Mouse (Mus musculus): ENCODE measurements at regions not wholly inside any gene's neighbourhood (a gene's known extent, or its start where the extent isn't known, plus 50 kb on each side); places are given as distances from the start of the nearest gene placed in this dataset.

GRCm38 (mm10) chr17:62230939-62231338 lies 650.2 kb downstream of the Efna5 start:
- H3K4me3 ChIP-seq (ENCODE audit: low read depth, low read length): no peak overlapping the region
- ATAC-seq (replicated peaks; ENCODE audit: low FRiP score) (no peak), DNase-seq (ENCODE audit: low spot score) (no peak)
- H3K4me1 ChIP-seq (replicated peaks; ENCODE audit: control insufficient read depth, insufficient read depth, low read length): no peaks in the 10 kb centered on the region
- no peak overlapping the region for H3K9ac ChIP-seq (ENCODE audit: low read length)
- no peaks in the 10 kb centered on the region for H3K27me3 ChIP-seq (ENCODE audit: control insufficient read depth, insufficient read depth, low read length)
- no peaks in the 10 kb centered on the region for H3K36me3 ChIP-seq (ENCODE audit: control insufficient read depth, insufficient read depth, low read length)
- H3K4me2 ChIP-seq (ENCODE audit: low read depth, low read length, severe bottlenecking): no peak overlapping the region
- H3K9me3 ChIP-seq (ENCODE audit: control insufficient read depth, low read length): no peaks in the 10 kb centered on the region
- H3K27ac ChIP-seq (ENCODE audit: low read depth, low read length): no peak overlapping the region

GRCm38 (mm10) chr17:62210441-62211025 lies 670.6 kb downstream of the Efna5 start:
- Histone ChIP-seq H3K27ac (ENCODE audit: low read depth, low read length) (no peak overlapping the region), H3K4me2 (ENCODE audit: low read depth, low read length, severe bottlenecking) (no peak overlapping the region), H3K27me3 (ENCODE audit: control insufficient read depth, insufficient read depth, low read length) (no peaks in the 10 kb centered on the region), H3K9me3 (ENCODE audit: control insufficient read depth, low read length) (no peaks in the 10 kb centered on the region), H3K9ac (ENCODE audit: low read length) (no peak overlapping the region), H3K36me3 (ENCODE audit: control insufficient read depth, insufficient read depth, low read length) (no peaks in the 10 kb centered on the region), H3K4me3 (ENCODE audit: low read depth, low read length) (no peak overlapping the region), H3K4me1 (replicated peaks; ENCODE audit: control insufficient read depth, insufficient read depth, low read length) (no peaks in the 10 kb centered on the region)
- WGBS: 83% methylated on average over 9 of the region's 9 CpGs
- ATAC-seq (replicated peaks; ENCODE audit: low FRiP score) (no peak), DNase-seq (ENCODE audit: low spot score) (no peak)

GRCm38 (mm10) chr17:62202658-62203057 lies 678.5 kb downstream of the Efna5 start:
- H3K4me1 ChIP-seq (replicated peaks; ENCODE audit: control insufficient read depth, insufficient read depth, low read length): no peaks in the 10 kb centered on the region
- no peaks in the 10 kb centered on the region for H3K27me3 ChIP-seq (ENCODE audit: control insufficient read depth, insufficient read depth, low read length)
- no peak overlapping the region for H3K27ac ChIP-seq (ENCODE audit: low read depth, low read length)
- H3K9ac ChIP-seq (ENCODE audit: low read length): no peak overlapping the region
- no peak overlapping the region for H3K4me3 ChIP-seq (ENCODE audit: low read depth, low read length)
- no peak overlapping the region for H3K4me2 ChIP-seq (ENCODE audit: low read depth, low read length, severe bottlenecking)
- H3K36me3 ChIP-seq (ENCODE audit: control insufficient read depth, insufficient read depth, low read length): no peaks in the 10 kb centered on the region
- 89% methylated on average over 2 of the region's 2 CpGs for WGBS
- H3K9me3 ChIP-seq (ENCODE audit: control insufficient read depth, low read length): no peaks in the 10 kb centered on the region
- no peak for DNase-seq (ENCODE audit: low spot score)
- ATAC-seq (replicated peaks; ENCODE audit: low FRiP score): no peak

- Histone ChIP-seq H3K27ac (ENCODE audit: low read depth, low read length) (no peak overlapping the region), H3K4me3 (ENCODE audit: low read depth, low read length) (no peak overlapping the region), H3K27me3 (ENCODE audit: control insufficient read depth, insufficient read depth, low read length) (no peaks in the 10 kb centered on the region), H3K9me3 (ENCODE audit: control insufficient read depth, low read length) (no peaks in the 10 kb centered on the region), H3K36me3 (ENCODE audit: control insufficient read depth, insufficient read depth, low read length) (no peaks in the 10 kb centered on the region), H3K4me2 (ENCODE audit: low read depth, low read length, severe bottlenecking) (no peak overlapping the region), H3K9ac (ENCODE audit: low read length) (no peak overlapping the region), H3K4me1 (replicated peaks; ENCODE audit: control insufficient read depth, insufficient read depth, low read length) (no peaks in the 10 kb centered on the region)
- ATAC-seq (replicated peaks; ENCODE audit: low FRiP score): no peak
- DNase-seq (ENCODE audit: low spot score): no peak
- WGBS: 85% methylated on average over 4 of the region's 4 CpGs
Measured at GRCm38 (mm10) chr17:62200491-62200890, 680.6 kb downstream of the Efna5 start.

- Histone ChIP-seq H3K9me3 (ENCODE audit: control insufficient read depth, low read length) (no peaks in the 10 kb centered on the region), H3K27ac (ENCODE audit: low read depth, low read length) (no peak overlapping the region), H3K4me3 (ENCODE audit: low read depth, low read length) (no peak overlapping the region), H3K36me3 (ENCODE audit: control insufficient read depth, insufficient read depth, low read length) (no peaks in the 10 kb centered on the region), H3K4me2 (ENCODE audit: low read depth, low read length, severe bottlenecking) (no peak overlapping the region), H3K4me1 (replicated peaks; ENCODE audit: control insufficient read depth, insufficient read depth, low read length) (no peaks in the 10 kb centered on the region), H3K9ac (ENCODE audit: low read length) (no peak overlapping the region), H3K27me3 (ENCODE audit: control insufficient read depth, insufficient read depth, low read length) (no peaks in the 10 kb centered on the region)
- ATAC-seq (replicated peaks; ENCODE audit: low FRiP score): no peak
- 90% methylated on average over 6 of the region's 6 CpGs for WGBS
- DNase-seq (ENCODE audit: low spot score): no peak
Measured at GRCm38 (mm10) chr17:62199559-62199958, 681.6 kb downstream of the Efna5 start.

- no peaks in the 10 kb centered on the region for H3K27me3 ChIP-seq (ENCODE audit: control insufficient read depth, insufficient read depth, low read length)
- H3K4me2 ChIP-seq (ENCODE audit: low read depth, low read length, severe bottlenecking): no peak overlapping the region
- H3K9ac ChIP-seq (ENCODE audit: low read length): no peak overlapping the region
- no peak for DNase-seq (ENCODE audit: low spot score)
- no peak for ATAC-seq (replicated peaks; ENCODE audit: low FRiP score)
- H3K4me1 ChIP-seq (replicated peaks; ENCODE audit: control insufficient read depth, insufficient read depth, low read length): no peaks in the 10 kb centered on the region
- H3K27ac ChIP-seq (ENCODE audit: low read depth, low read length): no peak overlapping the region
- no peak overlapping the region for H3K4me3 ChIP-seq (ENCODE audit: low read depth, low read length)
- H3K9me3 ChIP-seq (ENCODE audit: control insufficient read depth, low read length): no peaks in the 10 kb centered on the region
- no peaks in the 10 kb centered on the region for H3K36me3 ChIP-seq (ENCODE audit: control insufficient read depth, insufficient read depth, low read length)
- 56% methylated on average over 2 of the region's 2 CpGs for WGBS
Measured at GRCm38 (mm10) chr17:62178612-62179210, 702.4 kb downstream of the Efna5 start.

- H3K27me3 ChIP-seq (ENCODE audit: control insufficient read depth, insufficient read depth, low read length): no peaks in the 10 kb centered on the region
- ATAC-seq (replicated peaks; ENCODE audit: low FRiP score): no peak
Measured at GRCm38 (mm10) chr17:62176336-62176735, 704.8 kb downstream of the Efna5 start.

GRCm38 (mm10) chr17:62172305-62172704 lies 708.8 kb downstream of the Efna5 start:
- WGBS: 84% methylated on average over 5 of the region's 5 CpGs
- Histone ChIP-seq H3K4me2 (ENCODE audit: low read depth, low read length, severe bottlenecking) (no peak overlapping the region), H3K9ac (ENCODE audit: low read length) (no peak overlapping the region), H3K9me3 (ENCODE audit: control insufficient read depth, low read length) (no peaks in the 10 kb centered on the region), H3K4me1 (replicated peaks; ENCODE audit: control insufficient read depth, insufficient read depth, low read length) (no peaks in the 10 kb centered on the region), H3K27ac (ENCODE audit: low read depth, low read length) (no peak overlapping the region), H3K4me3 (ENCODE audit: low read depth, low read length) (no peak overlapping the region), H3K36me3 (ENCODE audit: control insufficient read depth, insufficient read depth, low read length) (no peaks in the 10 kb centered on the region), H3K27me3 (ENCODE audit: control insufficient read depth, insufficient read depth, low read length) (no peaks in the 10 kb centered on the region)
- DNase-seq (ENCODE audit: low spot score) (no peak), ATAC-seq (replicated peaks; ENCODE audit: low FRiP score) (no peak)

More at GRCm38 (mm10) chr17:62176336-62176735, 704.8 kb downstream of the Efna5 start:
- WGBS: 86% methylated on average over 5 of the region's 5 CpGs
- H3K4me3 ChIP-seq (ENCODE audit: low read depth, low read length): no peak overlapping the region
- no peak for DNase-seq (ENCODE audit: low spot score)
- H3K4me2 ChIP-seq (ENCODE audit: low read depth, low read length, severe bottlenecking): no peak overlapping the region
- H3K27ac ChIP-seq (ENCODE audit: low read depth, low read length): no peak overlapping the region
- H3K9me3 ChIP-seq (ENCODE audit: control insufficient read depth, low read length): no peaks in the 10 kb centered on the region
- H3K36me3 ChIP-seq (ENCODE audit: control insufficient read depth, insufficient read depth, low read length): no peaks in the 10 kb centered on the region
- H3K4me1 ChIP-seq (replicated peaks; ENCODE audit: control insufficient read depth, insufficient read depth, low read length): no peaks in the 10 kb centered on the region
- no peak overlapping the region for H3K9ac ChIP-seq (ENCODE audit: low read length)

- no peak overlapping the region for H3K4me3 ChIP-seq (ENCODE audit: low read depth, low read length)
- no peaks in the 10 kb centered on the region for H3K9me3 ChIP-seq (ENCODE audit: control insufficient read depth, low read length)
- no peak overlapping the region for H3K27ac ChIP-seq (ENCODE audit: low read depth, low read length)
- no peak for DNase-seq (ENCODE audit: low spot score)
- H3K9ac ChIP-seq (ENCODE audit: low read length): no peak overlapping the region
- no peaks in the 10 kb centered on the region for H3K36me3 ChIP-seq (ENCODE audit: control insufficient read depth, insufficient read depth, low read length)
- no peak for ATAC-seq (replicated peaks; ENCODE audit: low FRiP score)
- H3K27me3 ChIP-seq (ENCODE audit: control insufficient read depth, insufficient read depth, low read length): no peaks in the 10 kb centered on the region
- H3K4me1 ChIP-seq (replicated peaks; ENCODE audit: control insufficient read depth, insufficient read depth, low read length): no peaks in the 10 kb centered on the region
- no peak overlapping the region for H3K4me2 ChIP-seq (ENCODE audit: low read depth, low read length, severe bottlenecking)
- 91% methylated on average over 4 of the region's 4 CpGs for WGBS
Measured at GRCm38 (mm10) chr17:62171532-62171931, 709.6 kb downstream of the Efna5 start.

Data from forebrain, embryonic 11.5 days (tissue).